Mouse (Mus musculus) right cerebral cortex, postnatal 14 days (tissue): ENCODE results near the gene Ovol1.
A peak's percentile ranks its signal among the peaks of the same experiment; 100 is the strongest.

Experiments used
- DNase-seq: peaks from one replicate; pipeline ENCODE4 v3.0.0; 2022

Ovol1 gene

DNA sequence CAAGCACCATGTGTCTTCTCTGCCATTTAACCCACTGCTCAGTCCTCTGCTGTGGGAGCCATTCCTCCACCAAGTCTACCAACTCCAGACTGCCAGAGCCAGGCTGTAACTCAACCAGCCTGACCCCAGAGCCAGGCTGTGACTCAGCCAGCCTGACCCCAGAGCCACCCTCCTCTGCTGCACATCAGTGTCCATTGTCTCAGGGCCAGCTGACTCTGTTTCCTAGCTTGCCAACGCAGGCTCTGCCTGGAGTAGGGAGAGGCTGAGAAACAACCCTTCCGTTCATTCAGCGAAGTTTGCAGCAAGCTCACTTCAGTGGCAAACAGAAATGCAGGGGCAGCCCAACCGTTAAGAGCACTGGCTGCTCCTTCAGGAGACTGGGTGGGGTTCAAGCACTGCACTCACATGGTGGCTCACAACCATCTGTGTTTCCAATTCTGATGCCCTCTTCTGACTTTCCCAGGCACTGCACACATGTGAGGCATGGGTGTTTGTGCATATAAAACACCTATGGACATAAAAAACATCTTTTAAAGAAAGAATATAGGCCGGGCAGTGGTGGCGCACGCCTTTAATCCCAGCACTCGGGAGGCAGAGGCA lies 43.4 kb downstream of the Ovol1 start:
- no peak for DNase-seq

DNA sequence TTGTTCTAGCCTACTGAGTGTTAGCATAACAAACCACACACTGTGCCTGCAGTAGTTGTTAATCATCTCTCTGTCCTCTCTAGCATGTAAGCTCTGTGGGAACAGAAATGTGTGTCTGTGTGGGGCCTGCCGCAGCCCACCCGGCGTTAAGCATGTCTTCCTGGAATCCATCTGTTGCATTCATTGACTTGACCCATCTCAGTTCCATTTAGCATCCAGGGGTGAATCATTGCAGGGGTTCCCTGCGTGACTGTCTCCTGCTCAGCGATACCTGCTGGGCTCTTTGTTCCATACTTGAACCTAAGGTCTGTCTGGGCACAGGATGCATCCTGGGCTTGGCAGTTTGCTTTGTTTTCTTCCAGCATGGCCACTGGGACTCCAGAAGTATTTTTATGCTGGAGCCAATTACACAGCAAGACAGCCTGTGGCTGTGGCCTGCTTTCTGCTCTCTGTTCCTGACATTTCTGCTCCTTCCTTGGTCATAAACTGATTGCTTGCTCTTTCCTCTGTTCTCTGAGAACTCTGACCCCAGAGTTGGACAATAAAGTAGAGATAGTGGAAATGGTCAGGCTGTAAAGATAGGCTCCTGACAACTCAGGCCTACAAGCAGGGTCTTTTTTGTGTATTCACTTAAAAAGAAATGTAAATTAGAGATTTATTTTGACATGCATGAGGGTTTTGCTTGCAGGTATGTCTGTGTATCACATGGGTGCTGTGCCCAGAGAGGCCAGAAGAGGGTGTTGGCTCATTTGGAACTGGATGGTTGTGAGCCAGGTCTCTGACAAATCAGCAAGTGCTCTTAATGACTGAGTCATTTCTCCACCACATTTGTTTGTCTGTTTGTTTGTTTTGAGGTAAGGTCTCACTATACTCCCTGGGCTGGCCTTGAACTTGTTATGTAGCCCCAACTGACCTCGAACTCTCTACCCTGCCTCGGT lies 44.3 kb downstream of the Ovol1 start:
- DNase-seq, result no peak

DNA sequence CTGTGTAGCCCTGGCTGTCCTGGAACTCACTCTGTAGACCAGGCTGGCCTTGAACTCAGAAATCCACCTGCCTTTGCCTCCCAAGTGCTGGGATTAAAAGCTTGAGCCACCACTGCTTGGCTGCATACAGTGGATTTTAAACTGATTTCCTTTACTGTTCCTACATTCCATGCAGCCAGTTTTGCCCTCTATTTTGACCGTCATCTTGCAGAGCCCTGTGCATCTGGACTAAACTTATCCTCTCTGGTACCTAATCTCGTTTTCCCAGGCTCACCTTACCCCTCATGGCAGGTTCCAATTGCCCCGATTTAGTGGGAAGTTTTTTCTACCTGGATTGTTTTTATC lies 47.5 kb downstream of the Ovol1 start:
- DNase-seq, result no peak

DNA sequence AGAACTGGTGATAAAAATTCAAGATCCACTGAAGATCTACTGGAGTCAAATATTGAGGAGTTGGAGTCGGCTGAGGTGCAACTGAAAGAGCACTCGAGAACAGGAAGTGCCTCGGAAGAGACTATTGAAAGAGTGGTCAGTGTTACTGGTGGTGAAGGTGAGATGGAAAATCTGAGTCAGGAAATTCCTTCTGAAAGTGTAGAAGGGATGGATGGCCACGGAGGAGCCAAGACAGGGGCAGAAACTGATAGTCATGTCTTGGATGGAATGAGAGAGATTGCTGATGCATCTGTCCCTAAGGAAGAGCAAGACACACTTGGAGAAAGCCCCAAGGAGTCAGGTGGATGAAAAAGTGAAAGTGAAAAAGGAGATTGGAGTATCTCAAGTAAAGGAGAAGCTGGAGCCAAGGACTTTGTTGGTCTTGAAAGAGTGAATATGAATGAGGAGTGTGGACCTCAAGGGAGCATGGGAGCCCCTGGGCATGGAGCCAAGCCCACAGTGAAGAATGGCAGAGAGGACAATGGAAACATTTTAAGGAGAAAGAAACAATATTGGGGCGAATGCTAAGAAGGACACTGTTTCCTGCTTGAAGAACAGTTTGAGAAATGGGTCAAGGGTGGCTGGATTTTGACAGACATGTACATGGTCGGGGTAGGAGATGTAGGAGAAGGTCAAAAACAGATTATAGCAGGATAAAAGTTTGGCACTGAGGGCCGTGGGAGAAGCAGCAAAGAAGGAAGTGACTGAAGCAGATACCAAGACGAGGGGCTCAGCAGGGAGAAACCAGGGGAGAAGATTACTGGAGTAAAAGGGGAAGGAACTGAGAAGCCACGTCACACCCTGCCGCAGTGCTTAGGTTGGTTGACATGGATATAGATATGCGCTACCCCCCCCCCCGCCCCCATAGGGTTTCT lies 48.1 kb downstream of the Ovol1 start:
- no peak for DNase-seq

DNA sequence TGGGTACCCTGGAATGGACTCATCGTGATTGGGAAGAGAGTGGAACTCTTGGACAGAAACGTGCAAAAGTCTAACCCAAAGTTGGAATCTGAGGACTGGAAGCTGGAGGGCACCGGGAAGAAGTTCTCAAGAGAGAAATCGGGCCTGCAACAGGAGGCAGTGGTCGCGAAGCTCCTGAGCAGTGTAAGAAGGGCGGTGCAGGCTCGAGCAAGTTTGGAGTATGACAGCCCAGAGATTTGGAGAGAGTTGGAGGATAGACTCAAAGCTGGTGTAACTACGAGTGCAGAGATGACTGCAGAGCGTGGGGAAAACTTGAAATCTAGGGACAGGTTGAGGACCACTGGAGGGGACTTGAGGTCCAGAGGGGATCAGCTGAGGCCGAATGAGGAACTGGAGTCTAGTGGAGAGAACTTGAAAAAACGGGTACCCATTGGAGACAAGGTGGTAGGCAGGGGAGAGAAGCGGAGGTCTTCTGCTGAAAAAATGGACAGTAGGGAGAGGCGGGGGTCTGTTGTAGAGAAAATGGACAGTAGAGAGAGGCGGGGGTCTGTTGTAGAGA lies 49.3 kb downstream of the Ovol1 start:
- DNase-seq, result no peak

DNA sequence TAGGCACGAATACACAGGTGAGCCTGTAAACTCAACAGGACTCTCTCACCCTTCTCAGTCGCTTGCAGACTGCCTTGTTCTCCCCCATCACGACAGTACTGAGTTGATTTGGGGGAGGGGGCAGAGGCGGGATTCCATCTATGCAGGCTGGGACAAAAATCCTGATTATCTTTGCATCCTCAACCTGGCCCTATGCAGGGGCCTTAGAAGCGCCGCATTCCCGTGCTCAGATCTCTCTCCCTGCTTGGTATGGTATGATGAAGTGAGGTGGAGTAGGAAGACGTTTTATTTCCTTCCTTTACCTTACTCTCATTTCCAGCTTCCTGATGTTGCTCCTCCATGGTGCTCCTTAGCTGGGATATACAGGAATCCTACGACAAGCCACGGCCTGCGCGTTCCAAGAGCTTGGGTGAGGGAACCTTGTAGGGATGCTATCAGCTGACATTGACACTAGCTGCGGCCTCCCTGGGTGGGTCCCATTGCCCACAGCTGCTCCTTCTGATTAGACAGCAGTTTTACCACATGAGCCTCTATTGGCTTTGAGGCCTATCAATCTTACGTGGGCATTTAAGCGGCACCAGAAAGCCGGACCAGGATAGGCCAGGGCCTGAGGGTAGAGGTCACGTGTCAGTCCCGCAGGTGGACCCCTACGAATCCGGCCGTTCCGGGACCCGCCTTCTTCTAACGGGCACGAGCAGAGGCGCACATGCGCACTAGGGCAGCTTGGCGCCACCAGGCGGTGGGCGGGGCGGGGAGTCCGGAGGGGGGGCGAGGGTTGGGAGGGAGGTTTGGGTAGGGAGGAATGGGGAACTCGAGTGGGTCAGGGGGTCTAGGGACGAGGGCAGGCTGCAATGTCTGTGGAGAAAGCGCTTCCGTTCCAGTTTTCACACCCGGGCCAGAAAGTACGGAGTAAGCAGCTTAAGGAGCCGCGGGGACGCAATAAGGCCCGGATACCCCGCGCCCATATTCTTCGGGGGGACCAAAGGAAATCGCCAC lies 50.1 kb downstream of the Ovol1 start, which contains the start of gene Snx32:
Gene Snx32 (minus strand): TSS at position 508 of the 996 bp plus-strand sequence.
- DNase-seq, result peak; percentile 99

DNA sequence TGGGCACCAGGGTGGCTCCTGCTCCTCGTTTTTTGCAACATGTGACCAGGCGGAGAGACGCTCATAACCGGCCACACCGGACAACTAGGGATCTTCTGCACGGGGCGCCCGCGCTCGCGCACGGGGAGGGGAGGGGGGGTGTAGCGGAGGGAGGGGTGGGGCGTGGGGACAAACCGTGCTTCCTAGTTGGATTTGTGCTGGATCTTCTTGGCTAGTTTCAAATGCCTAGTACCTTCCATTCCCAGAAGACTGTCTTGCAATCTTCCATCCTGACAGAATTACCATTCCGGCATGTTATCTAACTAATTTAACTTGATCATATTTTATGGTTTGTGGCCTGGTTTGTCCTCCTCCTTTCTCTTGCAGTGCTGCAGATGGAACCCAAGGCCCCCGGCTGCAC lies 56.8 kb downstream of the Ovol1 start, which contains the start of gene 1700020D05Rik:
Gene 1700020D05Rik (minus strand): TSS at position 101 of the 400 bp plus-strand sequence.
- no peak for DNase-seq

DNA sequence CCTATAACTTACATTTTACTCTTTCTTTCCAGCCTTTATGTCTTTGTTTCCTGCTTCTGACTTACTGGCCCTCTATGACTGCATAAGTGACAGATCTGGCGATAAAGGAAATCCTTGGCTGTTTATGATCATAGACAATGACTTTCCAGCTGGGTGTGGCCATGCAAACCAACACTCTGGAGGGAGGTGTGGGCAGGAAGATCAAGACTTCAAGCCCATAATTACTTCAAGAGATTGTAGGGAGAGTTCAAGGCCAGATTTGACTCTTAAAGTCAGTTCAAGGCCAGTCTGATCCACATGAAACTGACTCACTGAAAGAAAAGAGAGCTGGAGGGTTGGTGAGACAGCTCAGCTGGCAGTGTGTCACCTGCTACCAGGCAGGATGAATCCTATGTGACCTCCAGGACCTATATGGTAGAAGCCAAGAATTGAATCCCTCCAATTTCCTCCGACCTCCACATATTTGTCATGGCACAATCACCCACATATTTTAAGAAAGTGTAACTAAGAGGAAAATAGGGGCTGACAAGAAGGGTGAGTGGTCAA lies 60.0 kb downstream of the Ovol1 start:
- no peak for DNase-seq
